Mouse (Mus musculus): Measurements from ENCODE around the gene Nup205.

Gene Nup205

GRCm38 (mm10) chr6:35236108-35236785, 59.0 kb downstream of the Nup205 start:
- in situ Hi-C loops (cut with MboI; ENCODE audit: low pct_unique_long_range_greater_than_20kb in 1 of 2, low sequenced_read_pairs in 2 of 2, unreplicated experiment in 1 of 2) = no loop called here

- in situ Hi-C loops (cut with MboI; ENCODE audit: low pct_unique_long_range_greater_than_20kb in 1 of 2, low sequenced_read_pairs in 2 of 2, unreplicated experiment in 1 of 2) = no loop called here
These were observed 66.0 kb downstream of the Nup205 start for GRCm38 (mm10) chr6:35243252-35243651.

GRCm38 (mm10) chr6:35243989-35244388, 66.8 kb downstream of the Nup205 start:
- in situ Hi-C loops (cut with MboI; ENCODE audit: low pct_unique_long_range_greater_than_20kb in 1 of 2, low sequenced_read_pairs in 2 of 2, unreplicated experiment in 1 of 2) = no loop called here

GRCm38 (mm10) chr6:35245086-35245485, 67.9 kb downstream of the Nup205 start:
- in situ Hi-C loops (cut with MboI; ENCODE audit: low pct_unique_long_range_greater_than_20kb in 1 of 2, low sequenced_read_pairs in 2 of 2, unreplicated experiment in 1 of 2) = no loop called here

GRCm38 (mm10) chr6:35251807-35252476, 74.7 kb downstream of the Nup205 start:
- in situ Hi-C loops (cut with MboI; ENCODE audit: low pct_unique_long_range_greater_than_20kb in 1 of 2, low sequenced_read_pairs in 2 of 2, unreplicated experiment in 1 of 2) = no loop called here

GRCm38 (mm10) chr6:35252477-35253346, 75.5 kb downstream of the Nup205 start:
- in situ Hi-C loops (cut with MboI; ENCODE audit: low pct_unique_long_range_greater_than_20kb in 1 of 2, low sequenced_read_pairs in 2 of 2, unreplicated experiment in 1 of 2) = no loop called here

GRCm38 (mm10) chr6:35253474-35253873, 76.3 kb downstream of the Nup205 start:
- in situ Hi-C loops (cut with MboI; ENCODE audit: low pct_unique_long_range_greater_than_20kb in 1 of 2, low sequenced_read_pairs in 2 of 2, unreplicated experiment in 1 of 2) = no loop called here

GRCm38 (mm10) chr6:35254136-35254904, 77.1 kb downstream of the Nup205 start:
- in situ Hi-C loops (cut with MboI; ENCODE audit: low pct_unique_long_range_greater_than_20kb in 1 of 2, low sequenced_read_pairs in 2 of 2, unreplicated experiment in 1 of 2) = no loop called here

- in situ Hi-C loops (cut with MboI; ENCODE audit: low pct_unique_long_range_greater_than_20kb in 1 of 2, low sequenced_read_pairs in 2 of 2, unreplicated experiment in 1 of 2) = no loop called here
These were observed 77.8 kb downstream of the Nup205 start for GRCm38 (mm10) chr6:35255017-35255416.

- in situ Hi-C loops (cut with MboI; ENCODE audit: low pct_unique_long_range_greater_than_20kb in 1 of 2, low sequenced_read_pairs in 2 of 2, unreplicated experiment in 1 of 2) = no loop called here
These were observed 79.5 kb downstream of the Nup205 start for GRCm38 (mm10) chr6:35256691-35257090.

- in situ Hi-C loops (cut with MboI; ENCODE audit: low pct_unique_long_range_greater_than_20kb in 1 of 2, low sequenced_read_pairs in 2 of 2, unreplicated experiment in 1 of 2) = no loop called here
These were observed 80.5 kb downstream of the Nup205 start for GRCm38 (mm10) chr6:35257626-35258190.

GRCm38 (mm10) chr6:35258922-35259321, 81.7 kb downstream of the Nup205 start:
- in situ Hi-C loops (cut with MboI; ENCODE audit: low pct_unique_long_range_greater_than_20kb in 1 of 2, low sequenced_read_pairs in 2 of 2, unreplicated experiment in 1 of 2) = no loop called here

- in situ Hi-C loops (cut with MboI; ENCODE audit: low pct_unique_long_range_greater_than_20kb in 1 of 2, low sequenced_read_pairs in 2 of 2, unreplicated experiment in 1 of 2) = no loop called here
These were observed 82.3 kb downstream of the Nup205 start for GRCm38 (mm10) chr6:35259526-35259925.

- in situ Hi-C loops (cut with MboI; ENCODE audit: low pct_unique_long_range_greater_than_20kb in 1 of 2, low sequenced_read_pairs in 2 of 2, unreplicated experiment in 1 of 2) = no loop called here
These were observed 83.3 kb downstream of the Nup205 start for GRCm38 (mm10) chr6:35260531-35260930.

- in situ Hi-C loops (cut with MboI; ENCODE audit: low pct_unique_long_range_greater_than_20kb in 1 of 2, low sequenced_read_pairs in 2 of 2, unreplicated experiment in 1 of 2) = no loop called here
These were observed 88.5 kb downstream of the Nup205 start for GRCm38 (mm10) chr6:35265580-35266278.

GRCm38 (mm10) chr6:35268711-35269110, 91.5 kb downstream of the Nup205 start:
- in situ Hi-C loops (cut with MboI; ENCODE audit: low pct_unique_long_range_greater_than_20kb in 1 of 2, low sequenced_read_pairs in 2 of 2, unreplicated experiment in 1 of 2) = no loop called here

- in situ Hi-C loops (cut with MboI; ENCODE audit: low pct_unique_long_range_greater_than_20kb in 1 of 2, low sequenced_read_pairs in 2 of 2, unreplicated experiment in 1 of 2) = no loop called here
These were observed 92.4 kb downstream of the Nup205 start for GRCm38 (mm10) chr6:35269643-35270042.
